Mouse (Mus musculus) midbrain, embryonic 11.5 days (tissue): ENCODE results near the gene Csmd2. TPM values are rescaled to one million over a fixed set of nuclear protein-coding genes. Genes with fewer than 3 reads are reported as not detected.

Experiments used
- ATAC-seq: fragments of 200-750 bp; cut with Nextera tagmentation; 2 replicates; pipeline ENCODE4 v1.8.0; 2017; ENCODE audit warnings: moderate TSS enrichment, moderate library complexity; ENCODE audit not compliant: low FRiP score
- DNase-seq: peaks from one replicate; pipeline ENCODE4 v3.0.0; 2015; ENCODE audit warnings: low spot score; ENCODE audit errors: missing footprints
- H3K27ac ChIP-seq: fragments of 300-500 bp; sonication (generic); 2 replicates; pipeline ENCODE4 v1.5.1; 2014; ENCODE audit warnings: low read depth, low read length
- H3K27me3 ChIP-seq: fragments of 300-500 bp; sonication (generic); 2 replicates; pipeline ENCODE4 v1.6.1; 2014; ENCODE audit warnings: mild to moderate bottlenecking, low read length, moderate library complexity, mixed read lengths; ENCODE audit not compliant: control insufficient read depth, insufficient read depth
- H3K36me3 ChIP-seq: fragments of 300-500 bp; sonication (generic); 2 replicates; pipeline ENCODE4 v1.6.1; 2014; ENCODE audit warnings: mild to moderate bottlenecking, low read length, moderate library complexity, mixed read lengths; ENCODE audit not compliant: control insufficient read depth, insufficient read depth
- H3K4me1 ChIP-seq: fragments of 300-500 bp; sonication (generic); 2 replicates; pipeline ENCODE4 v1.6.1; 2014; ENCODE audit warnings: low read length; ENCODE audit not compliant: control insufficient read depth, insufficient read depth
- H3K4me2 ChIP-seq: fragments of 300-500 bp; sonication (generic); 2 replicates; pipeline ENCODE4 v1.6.1; 2014; ENCODE audit warnings: mild to moderate bottlenecking, moderate library complexity
- H3K4me3 ChIP-seq: fragments of 300-500 bp; sonication (generic); 2 replicates; pipeline ENCODE4 v1.5.1; 2014; ENCODE audit warnings: low read depth, low read length
- H3K9ac ChIP-seq: fragments of 300-500 bp; sonication (generic); 2 replicates; pipeline ENCODE4 v1.6.1; 2014; ENCODE audit warnings: low read length
- H3K9me3 ChIP-seq: fragments of 300-500 bp; sonication (generic); 2 replicates; pipeline ENCODE4 v1.6.1; 2016; ENCODE audit warnings: low read length; ENCODE audit not compliant: control insufficient read depth
- WGBS: fragments of 180-500 bp; shearing (Covaris S2); extraction: QIAGEN DNeasy Blood & Tissue Kit; methylation state at CpG from one replicate; pipeline ENCODE4 v1.1.7; 2014; 5-methylcytosine and 5-hydroxymethylcytosine counted together
- polyA plus RNA-seq: library from polyadenylated mRNA; unstranded; fragments of >200 nt; fragmentation: Nextera tagmentation; extraction: Ambion mirVana; gene quantifications from 2 replicates; pipeline ENCODE4 v1.2.1, GENCODE M21; 2014

Gene Csmd2
- polyA plus RNA-seq, 1 experiment from 2014 or later: 1.6 TPM

DNA sequence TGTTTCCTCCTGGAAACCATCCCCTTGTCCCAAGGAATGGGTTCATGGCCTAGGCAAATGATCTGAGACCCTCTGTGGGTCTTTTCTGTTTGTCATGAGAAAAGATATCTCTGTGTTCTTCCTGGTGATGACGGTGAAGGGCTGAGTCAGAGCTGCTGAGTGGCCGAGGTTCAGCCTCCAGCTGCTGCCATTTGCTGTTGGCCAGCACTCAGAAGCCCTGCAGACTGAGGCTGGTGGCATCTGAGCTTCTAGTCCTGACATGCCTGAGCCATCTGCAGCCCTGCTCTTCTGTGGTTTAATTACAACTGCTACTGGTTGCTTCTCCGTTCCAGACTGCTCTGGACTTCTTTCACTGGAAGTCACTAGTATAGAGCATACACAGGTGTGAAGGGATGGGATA is 277.7 kb downstream of the Csmd2 start:
- Histone ChIP-seq H3K27ac (no peak overlapping the region), H3K9ac (no peak overlapping the region), H3K4me3 (no peak overlapping the region), H3K27me3 (no peaks in the 10 kb centered on the region), H3K9me3 (no peaks in the 10 kb centered on the region), H3K36me3 (no peaks in the 10 kb centered on the region), H3K4me2 (no peak overlapping the region), H3K4me1 (no peaks in the 10 kb centered on the region)
- no peak for ATAC-seq
- 89% methylated on average over 3 of the region's 3 CpGs for WGBS
- DNase-seq: no peak

DNA sequence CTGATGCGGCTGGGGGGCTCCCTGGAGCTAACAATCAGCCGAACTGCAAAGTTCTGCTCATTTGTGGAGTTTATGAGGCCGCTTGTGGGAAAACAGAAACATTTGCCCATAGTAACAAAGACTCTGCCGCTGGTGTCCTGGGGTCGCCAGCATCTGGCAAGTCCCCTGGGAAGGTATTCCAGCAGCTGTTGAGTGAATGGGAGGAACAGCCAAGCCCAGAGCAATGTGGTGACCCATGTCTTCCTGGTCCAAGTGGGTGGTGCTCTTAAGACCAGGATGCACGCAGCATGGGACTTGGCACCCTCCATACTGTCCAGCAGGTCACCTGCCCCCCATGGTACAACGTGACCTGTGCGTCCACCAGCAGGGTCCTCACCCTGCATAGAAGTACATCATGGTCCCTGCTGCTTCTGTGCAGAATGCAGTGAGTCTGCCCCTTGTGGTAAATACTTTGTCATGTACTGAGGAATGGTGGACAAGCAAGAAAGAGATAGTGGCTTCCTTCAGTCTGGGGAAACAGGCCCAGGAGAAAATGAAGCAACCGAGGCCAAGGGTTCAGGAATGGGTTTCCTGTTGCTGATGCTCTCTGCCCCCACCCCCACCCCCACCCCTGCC is 281.7 kb downstream of the Csmd2 start:
- no peaks in the 10 kb centered on the region for H3K27me3 ChIP-seq
- H3K9me3 ChIP-seq: no peaks in the 10 kb centered on the region
- WGBS: 89% methylated on average over 9 of the region's 9 CpGs
- H3K4me3 ChIP-seq: no peak overlapping the region
- H3K4me1 ChIP-seq: no peaks in the 10 kb centered on the region
- ATAC-seq: no peak
- no peak overlapping the region for H3K4me2 ChIP-seq
- H3K27ac ChIP-seq: no peak overlapping the region
- no peak overlapping the region for H3K9ac ChIP-seq
- no peaks in the 10 kb centered on the region for H3K36me3 ChIP-seq
- no peak for DNase-seq

DNA sequence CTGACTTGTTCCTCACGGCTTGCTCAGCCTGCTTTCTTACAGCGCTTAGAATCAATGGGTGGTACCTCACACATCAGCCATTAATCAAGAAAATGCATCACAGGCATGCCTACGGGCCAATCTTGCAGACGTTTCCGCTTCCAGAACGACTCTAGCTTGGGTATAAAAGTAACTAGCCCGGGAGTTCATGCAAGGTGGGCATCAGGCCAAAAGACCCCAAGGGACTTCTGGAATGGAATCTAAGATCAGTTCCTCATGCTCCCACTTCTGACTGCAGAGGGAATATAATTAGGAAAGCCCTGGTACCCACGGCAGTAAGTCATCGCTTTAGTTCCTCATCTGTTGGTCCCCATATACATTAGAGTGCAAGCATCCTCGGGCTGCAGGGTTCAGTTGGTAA is 282.5 kb downstream of the Csmd2 start:
- Histone ChIP-seq H3K9ac (no peak overlapping the region), H3K4me1 (no peaks in the 10 kb centered on the region), H3K9me3 (no peaks in the 10 kb centered on the region), H3K27ac (no peak overlapping the region), H3K36me3 (no peaks in the 10 kb centered on the region), H3K4me2 (no peak overlapping the region), H3K27me3 (no peaks in the 10 kb centered on the region), H3K4me3 (no peak overlapping the region)
- WGBS: 84% methylated on average over 10 of the region's 10 CpGs
- no peak for ATAC-seq
- DNase-seq: no peak

DNA sequence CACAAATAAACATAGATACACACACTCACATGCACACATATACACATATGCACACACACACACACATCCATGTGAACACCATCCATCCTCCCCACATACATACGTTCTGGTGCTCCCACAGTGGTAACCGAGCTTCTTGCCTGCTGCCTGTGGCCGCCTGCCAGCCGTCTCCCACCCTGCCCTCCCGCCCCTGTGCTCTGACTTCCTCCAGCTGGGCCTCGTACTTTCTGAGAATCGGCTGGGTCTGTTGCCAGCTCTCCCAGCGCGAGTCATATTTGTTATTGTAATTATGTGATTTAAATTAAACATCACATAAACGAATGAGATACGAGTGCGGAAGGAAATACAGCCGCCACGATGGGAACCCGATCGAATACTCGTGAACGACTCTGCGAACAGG is 283.3 kb downstream of the Csmd2 start:
- Histone ChIP-seq H3K27me3 (no peaks in the 10 kb centered on the region), H3K36me3 (no peaks in the 10 kb centered on the region), H3K27ac (no peak overlapping the region), H3K4me3 (no peak overlapping the region), H3K9ac (no peak overlapping the region), H3K9me3 (no peaks in the 10 kb centered on the region), H3K4me1 (no peaks in the 10 kb centered on the region), H3K4me2 (no peak overlapping the region)
- ATAC-seq (no peak), DNase-seq (no peak)
- WGBS: 86% methylated on average over 19 of the region's 19 CpGs

DNA sequence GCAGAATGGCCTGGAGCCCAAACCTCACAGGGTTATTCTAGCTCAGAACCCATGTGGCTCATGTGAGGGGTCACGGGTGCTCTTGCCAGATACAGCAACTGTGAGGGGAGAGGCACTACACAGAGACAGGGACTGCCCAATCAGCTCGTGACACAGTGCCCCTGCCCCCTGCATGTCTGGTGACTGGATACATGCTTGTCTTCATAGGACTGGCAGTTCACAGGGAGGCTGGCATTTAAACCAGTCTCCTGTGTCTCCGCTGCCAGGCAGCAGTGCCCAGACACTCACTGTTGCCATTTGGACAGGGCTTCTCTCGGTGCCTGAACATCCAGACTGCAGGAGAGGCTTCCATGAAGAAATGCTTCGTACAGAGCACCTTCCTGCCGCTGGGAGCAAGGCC is 284.8 kb downstream of the Csmd2 start:
- no peak for DNase-seq
- Histone ChIP-seq H3K27me3 (no peaks in the 10 kb centered on the region), H3K36me3 (no peaks in the 10 kb centered on the region), H3K9ac (no peak overlapping the region), H3K4me2 (no peak overlapping the region), H3K4me3 (no peak overlapping the region), H3K4me1 (no peaks in the 10 kb centered on the region), H3K9me3 (no peaks in the 10 kb centered on the region), H3K27ac (no peak overlapping the region)
- ATAC-seq: no peak
- WGBS: 76% methylated on average over 6 of the region's 6 CpGs

DNA sequence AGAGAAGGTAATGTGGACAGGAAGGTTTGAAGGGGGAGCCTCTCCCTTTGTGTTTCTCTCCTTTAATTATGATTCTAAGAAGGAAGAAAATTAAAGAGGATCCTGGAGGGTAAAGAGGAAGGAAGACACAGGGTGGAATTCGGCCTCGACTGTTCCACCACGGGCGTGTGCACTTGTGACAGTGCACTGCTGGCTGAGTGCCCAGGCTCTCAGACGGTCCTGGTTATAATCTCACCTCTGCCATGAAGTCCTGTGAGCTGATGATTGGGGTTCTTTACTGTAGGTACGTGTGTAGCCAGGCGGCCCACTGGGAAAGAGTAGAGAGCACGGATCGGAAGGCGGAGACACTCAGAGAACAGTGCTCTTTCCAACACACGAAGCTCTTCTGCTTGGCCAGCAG is 285.5 kb downstream of the Csmd2 start:
- no peak overlapping the region for H3K9ac ChIP-seq
- no peaks in the 10 kb centered on the region for H3K9me3 ChIP-seq
- ATAC-seq (no peak), DNase-seq (no peak)
- no peak overlapping the region for H3K27ac ChIP-seq
- H3K4me2 ChIP-seq: no peak overlapping the region
- no peaks in the 10 kb centered on the region for H3K27me3 ChIP-seq
- no peaks in the 10 kb centered on the region for H3K4me1 ChIP-seq
- H3K36me3 ChIP-seq: no peaks in the 10 kb centered on the region
- 81% methylated on average over 11 of the region's 11 CpGs for WGBS
- H3K4me3 ChIP-seq: no peak overlapping the region

DNA sequence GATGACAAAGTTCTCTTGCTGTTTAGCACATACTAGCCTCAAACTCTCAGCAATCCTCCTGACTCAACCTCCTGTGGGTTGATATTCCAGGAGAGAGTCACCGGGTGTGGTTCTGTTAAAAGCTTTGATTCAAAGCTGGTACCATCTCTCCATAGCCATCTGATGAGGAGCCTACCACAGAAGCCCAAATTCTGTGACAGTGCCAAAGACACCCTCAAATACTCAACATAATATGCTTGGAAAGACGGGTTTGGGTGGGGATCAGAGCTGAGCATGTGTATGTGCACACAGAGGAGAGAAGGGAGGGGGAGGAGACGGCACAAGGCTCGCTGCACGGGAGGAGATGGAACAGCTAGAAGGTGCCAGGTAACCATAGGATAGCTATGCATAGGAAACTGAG is 287.5 kb downstream of the Csmd2 start:
- ATAC-seq (no peak), DNase-seq (no peak)
- no peak overlapping the region for H3K4me3 ChIP-seq
- H3K27ac ChIP-seq: no peak overlapping the region
- no peaks in the 10 kb centered on the region for H3K27me3 ChIP-seq
- 84% methylated on average over 5 of the region's 5 CpGs for WGBS
- H3K4me1 ChIP-seq: no peaks in the 10 kb centered on the region
- no peaks in the 10 kb centered on the region for H3K36me3 ChIP-seq
- no peak overlapping the region for H3K9ac ChIP-seq
- H3K9me3 ChIP-seq: no peaks in the 10 kb centered on the region
- H3K4me2 ChIP-seq: no peak overlapping the region

DNA sequence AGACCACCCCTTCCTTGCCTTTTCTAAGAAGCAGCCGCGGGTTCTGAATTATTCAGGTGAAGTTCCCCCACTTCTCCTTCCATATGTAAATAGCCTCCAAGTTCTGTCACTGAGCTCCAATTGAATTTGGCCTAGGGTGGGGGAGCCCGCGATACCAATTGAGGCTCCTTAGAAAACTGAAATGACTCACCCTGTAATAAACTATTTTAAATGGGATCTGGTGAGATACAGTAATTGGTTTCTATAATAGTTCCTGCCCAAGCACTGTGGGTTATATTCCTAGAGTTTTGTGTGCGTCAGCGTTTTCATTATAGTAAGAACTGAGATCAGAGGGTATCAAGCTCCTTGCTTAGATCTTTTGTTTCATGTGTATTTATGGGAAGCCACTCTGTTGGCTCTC is 287.9 kb downstream of the Csmd2 start:
- DNase-seq (no peak), ATAC-seq (no peak)
- no peak overlapping the region for H3K27ac ChIP-seq
- no peaks in the 10 kb centered on the region for H3K27me3 ChIP-seq
- no peaks in the 10 kb centered on the region for H3K4me1 ChIP-seq
- H3K36me3 ChIP-seq: no peaks in the 10 kb centered on the region
- no peak overlapping the region for H3K9ac ChIP-seq
- WGBS: 82% methylated on average over 6 of the region's 6 CpGs
- no peak overlapping the region for H3K4me3 ChIP-seq
- no peaks in the 10 kb centered on the region for H3K9me3 ChIP-seq
- H3K4me2 ChIP-seq: no peak overlapping the region

DNA sequence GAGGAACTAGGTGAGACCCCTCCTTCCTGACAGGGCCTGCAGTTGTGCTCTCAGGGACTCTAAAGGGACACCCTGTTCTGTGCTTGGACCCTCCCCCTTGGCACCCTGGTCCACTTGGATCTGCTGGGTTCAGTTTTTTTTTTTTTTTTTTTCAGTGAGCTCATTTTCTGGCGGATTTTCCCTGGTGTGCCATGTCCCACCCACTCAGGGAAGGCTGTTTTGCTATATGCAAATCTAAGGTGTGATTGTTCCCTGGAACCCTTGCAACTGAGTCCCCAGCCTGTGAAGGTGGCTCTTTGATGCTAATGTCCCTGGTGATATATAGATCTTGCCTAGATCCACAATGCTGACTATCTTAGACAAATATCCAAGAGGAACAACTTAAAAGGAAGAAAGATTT is 297.4 kb downstream of the Csmd2 start:
- 62% methylated on average over 1 of the region's 1 CpGs for WGBS
- ATAC-seq: no peak
- Histone ChIP-seq H3K27me3 (no peaks in the 10 kb centered on the region), H3K36me3 (no peaks in the 10 kb centered on the region), H3K9ac (no peak overlapping the region), H3K4me3 (no peak overlapping the region), H3K9me3 (no peaks in the 10 kb centered on the region), H3K27ac (no peak overlapping the region), H3K4me2 (no peak overlapping the region), H3K4me1 (no peaks in the 10 kb centered on the region)
- no peak for DNase-seq

DNA sequence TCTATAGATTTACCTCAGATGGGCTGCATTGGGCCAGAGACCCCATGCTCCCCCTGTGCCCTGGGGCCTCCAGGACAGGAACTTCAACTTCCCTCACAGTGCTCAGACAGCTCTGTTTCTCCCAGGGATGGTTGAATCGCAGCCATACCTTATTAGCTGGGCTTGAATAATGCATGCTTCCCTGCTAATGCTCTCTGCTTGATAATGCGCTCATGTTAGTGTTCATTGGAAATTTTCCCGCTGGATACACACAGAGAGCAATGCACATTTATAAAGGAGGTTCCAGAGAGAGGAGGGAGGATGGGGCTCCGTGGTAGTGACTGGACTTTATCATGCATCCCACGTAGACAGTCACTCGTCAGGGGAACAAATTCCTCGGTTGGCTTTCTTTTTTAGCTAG is 300.4 kb downstream of the Csmd2 start:
- Histone ChIP-seq H3K4me1 (no peaks in the 10 kb centered on the region), H3K9ac (no peak overlapping the region), H3K36me3 (no peaks in the 10 kb centered on the region), H3K27me3 (no peaks in the 10 kb centered on the region), H3K4me2 (no peak overlapping the region), H3K4me3 (no peak overlapping the region), H3K9me3 (no peaks in the 10 kb centered on the region), H3K27ac (no peak overlapping the region)
- 80% methylated on average over 7 of the region's 7 CpGs for WGBS
- ATAC-seq: no peak
- no peak for DNase-seq
